Comparison of ENCODE assay signal across 8 mouse cellular contexts in the genomic region with DNA sequence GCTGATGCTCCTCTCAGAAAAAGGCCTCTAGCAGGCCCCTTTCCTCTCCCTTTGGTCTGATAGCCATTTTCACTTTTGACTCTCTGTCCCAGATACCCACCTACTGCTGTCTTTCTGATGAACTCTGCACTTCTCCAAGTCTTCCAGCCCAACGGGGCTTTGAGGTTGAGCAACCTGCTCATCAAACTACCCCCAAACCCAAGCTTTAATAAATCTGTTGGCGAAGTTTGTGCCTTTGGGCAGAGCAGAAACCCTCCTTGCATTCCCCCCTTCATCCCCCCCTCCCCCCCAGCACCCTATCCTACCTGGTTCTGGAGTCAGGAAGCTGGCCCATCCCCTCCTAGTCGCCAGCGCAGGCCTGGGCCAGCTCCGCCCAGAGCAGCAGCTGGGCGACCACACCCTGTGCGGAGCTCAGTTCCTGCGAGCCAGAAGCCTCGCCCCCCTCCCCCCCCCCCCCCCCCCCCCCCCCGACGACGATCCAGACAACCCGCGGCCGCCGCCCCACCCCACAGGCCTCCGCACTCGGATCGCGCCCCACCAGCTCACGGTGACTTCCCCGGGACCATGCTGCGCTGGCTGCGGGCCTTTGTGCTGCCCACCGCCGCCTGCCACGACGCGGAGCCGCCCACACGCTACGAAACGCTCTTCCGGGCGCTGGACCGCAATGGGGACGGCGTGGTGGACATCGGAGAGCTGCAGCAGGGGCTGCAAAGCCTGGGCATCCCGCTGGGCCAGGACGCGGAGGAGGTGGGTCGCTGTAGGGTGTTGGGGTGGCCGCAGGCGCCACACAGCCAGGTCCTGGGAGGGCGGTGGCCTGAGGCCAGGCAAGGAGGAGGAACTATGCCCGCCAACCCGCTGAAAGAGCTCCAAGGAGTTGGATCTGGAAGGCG. TPM values are rescaled to one million over a fixed set of nuclear protein-coding genes. Genes with fewer than 3 reads are reported as not detected.
DNase-seq lines count a peak whose midpoint lies in the region; ATAC-seq and TF ChIP-seq lines count a peak whose summit lies in the region.

Gene Slc25a24 (plus strand): TSS at position 509 of the 890 bp plus-strand sequence.

- CTCF ChIA-PET in Patski (lab: Charles Lee), result interaction anchor here (1.0 to 2.3 kb wide), 4 partner anchors 16 to 35 kb away, joined by 3 to 6 read pairs (median 4); no protein-coding TSS in a partner anchor

- intact Hi-C loops in left cerebral cortex, postnatal 14 days (cut with DNase I), result no loop called here

- no peak for DNase-seq in Patski (ENCODE audit: low read depth, low spot score)
- peak; percentile 52 for DNase-seq in forebrain, embryonic 14.5 days (ENCODE audit: low spot score)
- DNase-seq in heart, postnatal 4 days, result peak; percentile 64
- DNase-seq in left cerebral cortex, postnatal 14 days (ENCODE audit: low spot score in 2 of 2), result peak; percentile 9
- DNase-seq in right cerebral cortex, postnatal 10 days (ENCODE audit: low spot score in 2 of 2), result peak; percentile 43 to 44
- peak; percentile 76 for DNase-seq in yolk sac, embryonic 10.5 days (ENCODE audit: low spot score)

- ATAC-seq in Patski, result peak; percentile 75
- peak; percentile 89 for ATAC-seq in forebrain, embryonic 14.5 days

- peak within 1 kb of the TSS; percentile 79 for H3K4me2 ChIP-seq in forebrain, embryonic 14.5 days (ENCODE audit: low read length)

- H3K4me1 ChIP-seq in brown adipose tissue, adult 24 weeks (ENCODE audit: control insufficient read depth, insufficient read depth, insufficient read length, low read length), result peaks cover 2% of the 10 kb centered on the region; the same call in 1 of the 2 replicates
- H3K4me1 ChIP-seq in forebrain, embryonic 14.5 days (ENCODE audit: control insufficient read depth, insufficient read depth, low read length), result no peaks in the 10 kb centered on the region; the same call in 1 of the 2 replicates
- H3K4me1 ChIP-seq in megakaryocyte, embryonic 14.5 days, result peaks cover 58% of the 10 kb centered on the region

- H3K9ac ChIP-seq in forebrain, embryonic 14.5 days (ENCODE audit: low read length), result peak within 1 kb of the TSS; percentile 89

- 2% methylated on average over 29 of the region's 49 CpGs for WGBS in forebrain, embryonic 14.5 days

- POLR2A ChIA-PET in Patski (lab: Charles Lee), result interaction anchor here (0.6 to 1.5 kb wide), 4 partner anchors 43 to 1463 kb away, joined by 3 to 7 read pairs (median 3); no protein-coding TSS in a partner anchor

- no peaks in the 10 kb centered on the region for H3K36me3 ChIP-seq in forebrain, embryonic 14.5 days (ENCODE audit: control insufficient read depth, insufficient read depth, low read length)
- H3K36me3 ChIP-seq in megakaryocyte, embryonic 14.5 days (replicated peaks; ENCODE audit: low read length), result peaks cover 21% of the 10 kb centered on the region

- in situ Hi-C loops in Patski (cut with MboI; ENCODE audit: low pct_unique_long_range_greater_than_20kb), result no loop called here

- peak within 1 kb of the TSS; percentile 71 for H3K27ac ChIP-seq in brown adipose tissue, adult 24 weeks (replicated peaks; ENCODE audit: low read depth, low read length)
- peak within 1 kb of the TSS; percentile 44; the same call in 1 of the 2 replicates for H3K27ac ChIP-seq in forebrain, embryonic 14.5 days (ENCODE audit: low read depth, low read length)

- H3K27me3 ChIP-seq in Patski, result no peaks in the 10 kb centered on the region
- no peaks in the 10 kb centered on the region for H3K27me3 ChIP-seq in forebrain, embryonic 14.5 days (replicated peaks; ENCODE audit: control insufficient read depth, insufficient read depth, low read length)
- no peaks in the 10 kb centered on the region for H3K27me3 ChIP-seq in megakaryocyte, embryonic 14.5 days (replicated peaks)

- no peaks in the 10 kb centered on the region for H3K9me3 ChIP-seq in forebrain, embryonic 14.5 days (replicated peaks; ENCODE audit: control insufficient read depth, low read length)
- peaks cover 8% of the 10 kb centered on the region for H3K9me3 ChIP-seq in megakaryocyte, embryonic 14.5 days

- no peak for TF ChIP-seq CTCF in Patski (IDR thresholded peaks at IDR 0.05)

- H3K4me3 ChIP-seq in brown adipose tissue, adult 24 weeks (ENCODE audit: insufficient read depth, low read depth, low read length), result peak within 1 kb of the TSS; percentile 98
- peak within 1 kb of the TSS; percentile 64 for H3K4me3 ChIP-seq in forebrain, embryonic 14.5 days (ENCODE audit: low read depth, low read length)
- peak within 1 kb of the TSS; percentile 96 for H3K4me3 ChIP-seq in megakaryocyte, embryonic 14.5 days (replicated peaks)

RNA-seq across cellular contexts. Expression of gene Slc25a24, which starts in this region (rescaled TPM):
- polyA plus RNA-seq in Patski (2021), result 71.9 TPM
- 2.9 and 3.0 TPM in 2 replicates for polyA plus RNA-seq in brown adipose tissue, adult 24 weeks (2012; ENCODE audit: insufficient read depth, insufficient read length, missing spikeins)
- polyA plus RNA-seq in forebrain, embryonic 14.5 days (2014; fragmentation: Nextera tagmentation; extraction: Ambion mirVana), result 4.7 and 5.0 TPM in 2 replicates
- total RNA-seq in heart, postnatal 4 days (2021), result 10 to 100 TPM; 18.8 to 21.3 TPM
- total RNA-seq in left cerebral cortex, postnatal 14 days (2021), result 1 to 10 TPM; 2.9 to 3.3 TPM
- polyA plus RNA-seq in megakaryocyte, embryonic 14.5 days (2012; ENCODE audit: insufficient read depth, low replicate concordance), result 6.3 and 10.0 TPM in 2 replicates

Comparison
In these comparisons a context has a peak if more than half of its experiments do, and no peak if none do; other contexts are left out.
1. RNA of gene Slc25a24 (total RNA-seq): 18.8 to 21.3 TPM in heart, postnatal 4 days; 2.9 to 3.3 TPM in left cerebral cortex, postnatal 14 days; every median in the first group is over 4 times any median in the second.
2. Peak in every context shown above with its lines, with median percentiles within 50 percentile points of each other: H3K4me3 ChIP-seq.